Mouse (Mus musculus) kidney, adult 9 months (tissue): Measurements from ENCODE around the gene Riiad1.

Source experiments
- DNase-seq: peaks from one replicate; pipeline ENCODE4 v3.0.0; 2022

Riiad1 gene

DNA sequence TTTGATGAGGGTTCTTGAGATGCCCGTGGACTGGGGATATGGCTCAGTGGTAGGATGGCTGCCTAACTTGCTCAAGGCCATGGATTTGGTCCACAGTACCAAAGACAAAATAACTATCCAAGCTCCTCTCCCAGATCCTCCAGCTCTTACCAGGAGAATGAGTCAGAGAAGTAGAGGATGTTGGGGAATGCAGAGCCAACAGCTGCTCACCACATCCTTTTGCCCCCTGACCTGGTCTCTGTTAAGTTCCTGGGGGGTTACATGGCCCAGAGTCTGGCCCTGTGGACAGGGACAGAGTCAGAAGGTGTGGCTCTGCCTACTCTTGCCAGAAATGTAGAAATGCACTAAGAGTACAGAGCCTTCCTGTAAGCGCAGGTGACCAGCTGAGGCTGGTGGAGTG is 20.3 kb downstream of the Riiad1 start:
- DNase-seq, result no peak

GRCm38 (mm10) chr3:94457055-94457454 is 23.1 kb downstream of the Riiad1 start:
- no peak for DNase-seq

- DNase-seq, result peak; percentile 84
These were observed 23.6 kb downstream of the Riiad1 start for GRCm38 (mm10) chr3:94456529-94457000.

DNA sequence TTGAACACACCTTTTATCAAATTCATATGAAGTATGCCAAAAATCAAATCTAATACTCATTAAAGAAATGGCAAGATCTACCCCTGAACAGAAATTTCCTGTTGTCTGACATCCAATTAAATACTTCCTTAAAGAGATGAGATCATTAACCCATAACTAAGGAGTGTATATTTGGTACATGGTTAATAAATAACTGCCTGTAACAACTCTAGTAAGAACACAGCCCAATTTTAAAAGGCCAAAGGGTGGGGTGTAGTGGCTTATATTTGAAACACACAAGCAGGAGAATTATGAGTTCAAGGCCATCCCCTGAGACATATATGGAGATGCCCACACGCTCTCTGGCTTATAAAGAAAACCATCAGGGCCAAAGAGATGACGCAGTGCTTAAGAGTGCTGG is 30.8 kb downstream of the Riiad1 start:
- DNase-seq, result no peak

GRCm38 (mm10) chr3:94443597-94443964 is 36.6 kb downstream of the Riiad1 start, which contains the start of gene Oaz3:
Gene Oaz3, minus strand, starts transcription at chr3:94443915.
- DNase-seq, result no peak

DNA sequence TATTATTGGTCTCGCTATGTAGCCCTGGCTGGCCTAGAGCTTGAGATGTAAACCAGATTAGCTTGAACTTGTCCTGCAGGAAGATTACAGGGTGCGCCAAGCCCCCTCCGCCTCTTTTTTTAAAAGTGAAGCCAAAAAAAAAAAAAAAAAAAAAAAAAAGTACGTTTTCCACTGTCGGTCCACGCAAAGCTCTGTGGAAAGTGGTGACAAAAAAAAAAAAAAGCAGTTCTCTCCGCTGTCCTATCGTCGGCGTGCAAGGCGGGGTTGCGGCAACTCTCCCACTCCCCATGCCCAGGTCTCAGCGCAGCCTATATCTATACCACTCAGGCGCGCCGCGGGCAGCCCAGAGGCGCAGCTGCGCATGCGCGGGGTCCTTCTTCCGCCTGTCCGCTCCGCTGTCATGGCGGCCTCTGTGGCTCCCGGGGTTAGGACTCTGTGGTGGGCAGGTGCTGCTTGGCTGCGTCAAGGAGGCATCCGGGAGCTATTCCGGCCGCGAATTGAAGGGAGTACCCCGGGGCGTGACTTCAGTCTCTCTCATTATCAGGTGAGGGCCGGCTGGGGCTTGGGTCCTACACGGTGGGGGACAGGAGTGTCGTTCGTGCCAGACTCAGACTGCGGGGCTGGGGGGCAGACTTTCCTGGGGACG is 37.1 kb downstream of the Riiad1 start, which contains the start of gene Mrpl9:
Gene Mrpl9, plus strand, starts transcription at position 368 of the 646 bp plus-strand sequence.
- peak; percentile 94 for DNase-seq

GRCm38 (mm10) chr3:94441182-94441581 is 39.0 kb downstream of the Riiad1 start:
- peak; percentile 48 for DNase-seq

GRCm38 (mm10) chr3:94436420-94436819 is 43.7 kb downstream of the Riiad1 start:
- DNase-seq, result no peak

DNA sequence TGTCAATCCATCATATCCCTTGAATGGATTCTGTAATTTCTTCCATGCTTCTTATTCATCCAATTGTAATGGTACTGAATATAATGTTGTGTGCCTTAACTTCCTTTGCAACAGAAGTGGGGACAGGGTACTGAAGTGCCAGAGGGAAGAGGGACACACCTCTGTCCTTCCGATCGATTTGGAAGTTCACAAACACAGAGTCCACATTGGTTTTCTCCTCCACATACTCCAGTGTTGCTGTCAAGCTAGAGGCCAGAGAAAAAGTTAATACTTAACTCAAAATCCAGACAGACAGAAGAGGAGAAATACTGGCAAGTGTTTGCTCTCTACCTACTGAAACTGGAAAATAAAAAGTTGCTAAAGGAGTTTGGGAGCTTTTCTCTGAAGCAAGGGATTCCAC is 45.8 kb downstream of the Riiad1 start:
- peak; percentile 48 for DNase-seq

DNA sequence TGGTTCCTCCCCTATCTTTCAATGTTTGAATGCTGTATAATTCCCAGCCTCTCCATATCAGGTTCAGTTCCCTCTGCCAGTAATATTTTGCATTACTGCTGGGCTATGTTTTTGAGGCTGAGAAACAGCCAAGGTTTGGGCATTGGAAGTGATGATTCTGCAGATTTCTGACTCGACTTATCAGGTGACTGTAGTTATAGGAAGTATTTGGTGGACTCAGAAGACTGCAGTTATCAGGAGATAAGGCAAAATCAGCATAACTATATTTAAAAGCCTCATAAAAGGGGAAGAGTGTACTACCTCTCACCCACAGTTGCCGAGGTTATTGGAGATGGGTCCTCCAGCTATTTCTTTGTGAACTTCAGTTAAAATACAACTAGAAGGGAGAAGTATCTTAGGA is 49.2 kb downstream of the Riiad1 start:
- no peak for DNase-seq
